Mouse (Mus musculus): ENCODE measurements around the gene Mprip. TPM values are rescaled to one million over a fixed set of nuclear protein-coding genes. Genes with fewer than 3 reads are reported as not detected.
"Not testable (repeated sequence)": the region's sequence is repeated elsewhere in the genome, so short reads cannot be mapped to it uniquely, and the experiment has no call there.

The Mprip gene
- polyA plus RNA-seq, 1 experiment from 2014 or later, result 56.2 TPM

DNA sequence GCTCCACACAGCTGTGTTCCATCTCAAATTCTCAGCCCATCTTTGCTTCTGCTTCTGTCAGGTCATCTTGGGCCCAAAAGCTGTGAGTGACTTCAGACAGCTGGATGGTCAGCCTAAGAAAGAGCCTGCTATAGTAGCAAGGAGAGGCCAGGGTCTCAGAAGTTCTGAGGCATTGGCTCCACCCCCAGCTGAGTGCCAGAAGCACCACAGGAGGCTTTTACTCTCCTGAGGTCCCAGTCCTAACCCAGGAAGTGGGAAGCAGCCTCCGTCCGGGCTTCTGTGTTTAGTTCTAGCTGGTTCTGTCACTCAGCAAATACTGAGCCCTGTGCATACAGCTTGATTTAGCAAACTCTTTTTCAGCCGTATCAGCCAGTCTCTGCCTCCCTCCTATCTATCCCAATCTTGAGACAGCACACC, 54.3 kb downstream of the Mprip start:
- Histone ChIP-seq H3K4me3 (ENCODE audit: low read depth, low read length) (no peak overlapping the region), H3K4me1 (replicated peaks; ENCODE audit: control insufficient read depth, insufficient read depth, low read length) (peaks cover 17% of the 10 kb centered on the region), H3K27me3 (replicated peaks; ENCODE audit: control insufficient read depth, insufficient read depth, low read length) (no peaks in the 10 kb centered on the region), H3K36me3 (ENCODE audit: control insufficient read depth, insufficient read depth, low read length) (0 out of 2 replicates have a peak, but pooled peaks cover 3% of the 10 kb centered on the region), H3K4me2 (ENCODE audit: low read length) (no peak overlapping the region), H3K27ac (ENCODE audit: low read depth) (no peak overlapping the region), H3K9me3 (ENCODE audit: control insufficient read depth, low read length) (no peaks in the 10 kb centered on the region), H3K9ac (ENCODE audit: low read length) (no peak overlapping the region)
- DNase-seq (ENCODE audit: low spot score) (no peak), ATAC-seq (replicated peaks; ENCODE audit: low FRiP score, low TSS enrichment, low read depth) (no peak)
- 59% methylated on average over 3 of the region's 3 CpGs for WGBS

DNA sequence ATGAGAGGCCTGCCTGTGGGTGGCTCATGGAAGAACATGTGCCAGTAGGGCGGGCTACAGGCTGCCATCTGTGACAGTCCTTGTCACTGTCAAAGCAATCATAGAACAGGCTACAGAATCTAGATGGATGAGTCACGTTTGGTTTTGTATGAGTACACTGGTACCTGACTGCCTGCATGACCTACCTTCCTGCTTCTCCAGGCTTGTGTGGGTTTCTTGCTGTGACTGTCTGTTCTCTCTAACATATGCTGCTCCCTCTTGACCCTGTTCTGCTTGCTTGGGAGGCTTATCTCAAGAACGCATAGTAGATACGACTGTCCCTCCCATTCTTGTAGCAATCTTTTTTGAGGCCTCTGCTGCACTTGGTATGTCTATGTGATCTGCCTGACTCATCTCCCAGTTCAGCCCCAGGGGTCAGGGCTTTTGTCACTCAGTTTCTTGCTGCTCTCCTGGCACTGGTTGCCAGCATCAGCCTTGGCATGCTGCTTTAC, 56.7 kb downstream of the Mprip start:
- H3K4me1 ChIP-seq (replicated peaks; ENCODE audit: control insufficient read depth, insufficient read depth, low read length), result peaks cover 17% of the 10 kb centered on the region
- no peak overlapping the region for H3K9ac ChIP-seq (ENCODE audit: low read length)
- no peaks in the 10 kb centered on the region for H3K27me3 ChIP-seq (replicated peaks; ENCODE audit: control insufficient read depth, insufficient read depth, low read length)
- H3K9me3 ChIP-seq (ENCODE audit: control insufficient read depth, low read length), result no peaks in the 10 kb centered on the region
- no peak overlapping the region for H3K4me3 ChIP-seq (ENCODE audit: low read depth, low read length)
- H3K27ac ChIP-seq (ENCODE audit: low read depth), result no peak overlapping the region
- no peak for ATAC-seq (replicated peaks; ENCODE audit: low FRiP score, low TSS enrichment, low read depth)
- H3K36me3 ChIP-seq (ENCODE audit: control insufficient read depth, insufficient read depth, low read length), result 0 out of 2 replicates have a peak, but pooled peaks cover 3% of the 10 kb centered on the region
- no peak for DNase-seq (ENCODE audit: low spot score)
- no peak overlapping the region for H3K4me2 ChIP-seq (ENCODE audit: low read length)
- 78% methylated on average over 4 of the region's 4 CpGs for WGBS

DNA sequence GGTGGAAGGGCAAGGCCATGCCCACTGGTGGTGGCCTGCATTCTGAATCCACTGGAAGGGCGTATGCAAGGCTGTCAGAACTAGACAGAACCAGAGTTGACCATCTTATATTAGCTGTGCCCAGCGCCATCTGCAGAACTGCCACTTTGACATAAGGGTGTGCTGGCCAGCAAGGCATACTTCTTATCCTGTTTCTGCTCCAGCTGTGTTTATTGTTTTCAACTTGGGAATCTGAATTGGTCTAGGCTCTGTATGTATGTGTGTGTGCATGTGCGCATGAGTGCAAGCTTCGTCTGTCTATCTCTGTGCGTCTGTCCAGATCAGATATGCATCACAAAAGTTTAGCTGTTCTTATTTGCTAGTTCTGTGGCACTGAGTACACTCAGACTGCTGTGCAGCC, 58.1 kb downstream of the Mprip start:
- no peak for DNase-seq (ENCODE audit: low spot score)
- ATAC-seq (replicated peaks; ENCODE audit: low FRiP score, low TSS enrichment, low read depth), result no peak
- whole genome bisulfite sequencing, result 84% methylated on average over 5 of the region's 5 CpGs

DNA sequence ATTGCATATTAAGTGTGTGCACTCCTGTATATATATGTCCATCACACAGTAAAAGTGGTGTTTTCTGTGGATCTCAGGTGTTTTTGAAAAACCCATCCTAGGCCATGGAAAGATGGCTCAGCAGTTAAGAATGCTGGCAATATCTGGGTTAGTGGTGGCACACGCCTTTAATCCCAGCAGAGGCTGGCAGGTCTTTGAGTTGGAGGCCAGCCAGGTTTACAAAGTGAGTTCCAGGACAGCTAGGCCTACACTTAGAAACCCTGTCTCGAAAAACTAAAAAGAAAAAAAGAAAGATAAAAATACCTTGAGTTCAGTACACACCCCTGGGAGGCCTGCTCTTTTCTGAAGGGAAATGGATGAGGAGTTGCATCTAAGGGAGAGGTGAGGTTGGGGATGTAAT, 60.3 kb downstream of the Mprip start:
- no peaks in the 10 kb centered on the region for H3K9me3 ChIP-seq (ENCODE audit: control insufficient read depth, low read length)
- peaks cover 4% of the 10 kb centered on the region; the same call in 1 of the 2 replicates for H3K4me1 ChIP-seq (replicated peaks; ENCODE audit: control insufficient read depth, insufficient read depth, low read length)
- ATAC-seq (replicated peaks; ENCODE audit: low FRiP score, low TSS enrichment, low read depth) (no peak), DNase-seq (ENCODE audit: low spot score) (no peak)
- H3K4me3 ChIP-seq (ENCODE audit: low read depth, low read length), result no peak overlapping the region
- no peak overlapping the region for H3K4me2 ChIP-seq (ENCODE audit: low read length)
- no peaks in the 10 kb centered on the region for H3K27me3 ChIP-seq (replicated peaks; ENCODE audit: control insufficient read depth, insufficient read depth, low read length)
- 0 out of 2 replicates have a peak, but pooled peaks cover 3% of the 10 kb centered on the region for H3K36me3 ChIP-seq (ENCODE audit: control insufficient read depth, insufficient read depth, low read length)
- 48% methylated on average over 2 of the region's 2 CpGs for WGBS
- no peak overlapping the region for H3K27ac ChIP-seq (ENCODE audit: low read depth)
- H3K9ac ChIP-seq (ENCODE audit: low read length), result no peak overlapping the region

More for the DNA sequence above, 58.1 kb downstream of the Mprip start:
- Histone ChIP-seq H3K27me3 (replicated peaks; ENCODE audit: control insufficient read depth, insufficient read depth, low read length) (no peaks in the 10 kb centered on the region), H3K4me3 (ENCODE audit: low read depth, low read length) (no peak overlapping the region), H3K9me3 (ENCODE audit: control insufficient read depth, low read length) (no peaks in the 10 kb centered on the region), H3K27ac (ENCODE audit: low read depth) (no peak overlapping the region), H3K4me1 (replicated peaks; ENCODE audit: control insufficient read depth, insufficient read depth, low read length) (peaks cover 17% of the 10 kb centered on the region), H3K9ac (ENCODE audit: low read length) (no peak overlapping the region), H3K4me2 (ENCODE audit: low read length) (no peak overlapping the region), H3K36me3 (ENCODE audit: control insufficient read depth, insufficient read depth, low read length) (0 out of 2 replicates have a peak, but pooled peaks cover 3% of the 10 kb centered on the region)

DNA sequence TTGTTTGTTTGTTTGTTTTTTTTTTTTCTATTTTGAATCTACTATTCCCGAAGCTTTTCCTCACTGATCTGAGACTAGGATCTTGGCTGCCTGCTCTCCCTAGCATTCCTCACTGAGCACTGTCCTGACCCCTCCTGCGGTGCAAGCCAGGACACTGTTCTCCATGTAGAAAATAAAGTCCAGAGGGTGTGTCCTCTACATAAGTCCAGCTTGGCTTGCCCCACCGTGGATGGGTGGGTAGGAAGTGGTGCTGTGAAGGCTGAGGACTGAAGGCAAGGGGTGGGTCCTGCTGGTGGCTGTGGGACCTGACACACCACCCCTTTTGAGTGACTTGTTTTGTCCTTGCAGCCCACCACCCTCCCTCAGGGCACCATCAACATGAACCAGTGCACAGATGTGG, 66.1 kb downstream of the Mprip start:
- no peaks in the 10 kb centered on the region for H3K27me3 ChIP-seq (replicated peaks; ENCODE audit: control insufficient read depth, insufficient read depth, low read length)
- DNase-seq (ENCODE audit: low spot score) (no peak), ATAC-seq (replicated peaks; ENCODE audit: low FRiP score, low TSS enrichment, low read depth) (no peak)
- no peaks in the 10 kb centered on the region for H3K9me3 ChIP-seq (ENCODE audit: control insufficient read depth, low read length)
- H3K4me2 ChIP-seq (ENCODE audit: low read length), result no peak overlapping the region
- H3K36me3 ChIP-seq (ENCODE audit: control insufficient read depth, insufficient read depth, low read length), result peaks cover 35% of the 10 kb centered on the region
- no peak overlapping the region for H3K4me3 ChIP-seq (ENCODE audit: low read depth, low read length)
- H3K4me1 ChIP-seq (replicated peaks; ENCODE audit: control insufficient read depth, insufficient read depth, low read length), result peaks cover 9% of the 10 kb centered on the region
- no peak overlapping the region for H3K27ac ChIP-seq (ENCODE audit: low read depth)
- WGBS, result 83% methylated on average over 3 of the region's 3 CpGs
- H3K9ac ChIP-seq (ENCODE audit: low read length), result no peak overlapping the region

DNA sequence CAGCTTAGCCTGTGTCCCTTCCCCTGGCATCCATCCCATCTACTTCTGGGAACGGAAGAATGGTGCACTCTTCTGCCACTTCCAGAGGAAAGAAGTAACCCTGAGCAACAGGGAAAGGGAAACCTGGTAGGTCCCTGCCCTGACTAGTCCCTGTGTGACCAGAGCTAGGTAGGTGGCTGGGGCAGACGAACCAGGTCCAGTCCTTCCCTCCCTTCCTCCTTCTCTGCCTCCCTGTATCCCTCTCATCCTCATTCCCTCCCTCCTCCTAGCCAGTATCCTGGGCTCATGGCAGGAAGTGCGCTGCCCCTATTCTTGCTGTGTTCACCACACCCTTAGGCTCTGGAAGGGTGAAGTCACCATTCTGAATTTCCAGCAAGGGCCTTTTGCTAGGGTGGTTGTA, 70.7 kb downstream of the Mprip start:
- Histone ChIP-seq H3K4me1 (replicated peaks; ENCODE audit: control insufficient read depth, insufficient read depth, low read length) (peaks cover 18% of the 10 kb centered on the region), H3K9ac (ENCODE audit: low read length) (no peak overlapping the region), H3K9me3 (ENCODE audit: control insufficient read depth, low read length) (no peaks in the 10 kb centered on the region), H3K27me3 (replicated peaks; ENCODE audit: control insufficient read depth, insufficient read depth, low read length) (no peaks in the 10 kb centered on the region), H3K4me3 (ENCODE audit: low read depth, low read length) (no peak overlapping the region), H3K27ac (ENCODE audit: low read depth) (peak overlapping the region; percentile 91), H3K36me3 (ENCODE audit: control insufficient read depth, insufficient read depth, low read length) (peaks cover 62% of the 10 kb centered on the region), H3K4me2 (ENCODE audit: low read length) (no peak overlapping the region)
- no peak for DNase-seq (ENCODE audit: low spot score)
- no peak for ATAC-seq (replicated peaks; ENCODE audit: low FRiP score, low TSS enrichment, low read depth)
- 64% methylated on average over 3 of the region's 3 CpGs for WGBS

DNA sequence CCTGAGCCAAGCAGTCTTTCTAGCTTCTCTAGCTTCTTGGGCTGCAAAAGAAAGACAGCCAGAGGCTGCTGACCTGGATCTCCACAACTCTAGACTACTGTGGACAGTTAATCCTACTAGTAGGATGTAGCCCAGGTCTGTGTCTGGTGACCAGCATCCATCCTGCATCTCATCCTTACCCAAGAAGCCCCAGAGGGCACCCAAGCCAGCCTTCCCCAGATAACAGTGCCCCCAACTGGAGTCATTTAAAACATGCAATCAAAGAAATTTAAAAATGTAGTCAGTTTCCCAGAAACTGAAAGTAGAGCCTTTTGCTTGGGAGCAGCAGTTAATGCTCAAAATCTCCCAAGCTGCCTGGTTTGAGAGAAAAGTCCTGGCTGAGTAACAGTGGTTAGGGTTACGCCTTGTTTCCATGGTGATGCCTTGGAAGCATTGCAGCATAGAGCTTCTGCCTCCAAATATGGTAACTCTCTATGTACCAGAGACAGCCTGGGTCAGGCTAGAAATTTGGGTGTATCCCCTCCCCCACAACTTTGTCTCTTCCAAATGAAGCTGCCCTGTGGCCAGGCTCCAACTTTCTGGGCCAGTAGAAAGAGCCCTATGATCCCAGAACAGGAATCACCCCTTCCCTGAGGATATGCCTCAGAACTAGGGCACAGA, 71.4 kb downstream of the Mprip start:
- Histone ChIP-seq H3K27me3 (replicated peaks; ENCODE audit: control insufficient read depth, insufficient read depth, low read length) (no peaks in the 10 kb centered on the region), H3K9me3 (ENCODE audit: control insufficient read depth, low read length) (no peaks in the 10 kb centered on the region), H3K4me1 (replicated peaks; ENCODE audit: control insufficient read depth, insufficient read depth, low read length) (peaks cover 18% of the 10 kb centered on the region), H3K4me2 (ENCODE audit: low read length) (no peak overlapping the region), H3K27ac (ENCODE audit: low read depth) (peak overlapping the region; percentile 91), H3K4me3 (ENCODE audit: low read depth, low read length) (no peak overlapping the region), H3K36me3 (ENCODE audit: control insufficient read depth, insufficient read depth, low read length) (peaks cover 69% of the 10 kb centered on the region), H3K9ac (ENCODE audit: low read length) (0 out of 2 replicates have a peak overlapping the region, but pooled peaks have one; percentile 16)
- DNase-seq (ENCODE audit: low spot score), result peak; percentile 60
- WGBS, result 44% methylated on average over 1 of the region's 1 CpGs
- peak; percentile 87 for ATAC-seq (replicated peaks; ENCODE audit: low FRiP score, low TSS enrichment, low read depth)

DNA sequence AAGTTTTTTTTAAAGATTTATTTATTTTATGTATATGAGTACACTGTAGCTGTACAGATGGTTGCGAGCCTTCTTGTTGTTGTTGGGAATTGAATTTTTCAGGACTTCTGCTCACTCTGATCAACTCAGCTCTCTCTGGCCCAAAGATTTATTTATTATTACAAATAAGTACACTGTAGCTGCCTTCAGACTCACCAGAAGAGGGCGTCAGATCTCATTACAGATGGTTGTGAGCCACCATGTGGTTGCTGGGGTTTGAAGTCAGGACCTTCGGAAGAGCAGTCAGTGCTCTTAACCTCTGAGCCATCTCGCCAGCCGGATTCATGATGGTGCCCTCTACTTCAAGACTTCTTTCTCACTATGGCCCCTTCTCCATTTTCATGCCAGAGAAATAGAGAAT, 72.5 kb downstream of the Mprip start:
- peaks cover 78% of the 10 kb centered on the region for H3K36me3 ChIP-seq (ENCODE audit: control insufficient read depth, insufficient read depth, low read length)
- H3K27me3 ChIP-seq (replicated peaks; ENCODE audit: control insufficient read depth, insufficient read depth, low read length); H3K4me2 ChIP-seq (ENCODE audit: low read length); H3K9me3 ChIP-seq (ENCODE audit: control insufficient read depth, low read length); DNase-seq (ENCODE audit: low spot score); H3K9ac ChIP-seq (ENCODE audit: low read length); H3K4me3 ChIP-seq (ENCODE audit: low read depth, low read length); ATAC-seq (replicated peaks; ENCODE audit: low FRiP score, low TSS enrichment, low read depth): not testable (repeated sequence)
- peak overlapping the region; percentile 91 for H3K27ac ChIP-seq (ENCODE audit: low read depth)
- 79% methylated on average over 5 of the region's 5 CpGs for WGBS
- H3K4me1 ChIP-seq (replicated peaks; ENCODE audit: control insufficient read depth, insufficient read depth, low read length), result peaks cover 18% of the 10 kb centered on the region

DNA sequence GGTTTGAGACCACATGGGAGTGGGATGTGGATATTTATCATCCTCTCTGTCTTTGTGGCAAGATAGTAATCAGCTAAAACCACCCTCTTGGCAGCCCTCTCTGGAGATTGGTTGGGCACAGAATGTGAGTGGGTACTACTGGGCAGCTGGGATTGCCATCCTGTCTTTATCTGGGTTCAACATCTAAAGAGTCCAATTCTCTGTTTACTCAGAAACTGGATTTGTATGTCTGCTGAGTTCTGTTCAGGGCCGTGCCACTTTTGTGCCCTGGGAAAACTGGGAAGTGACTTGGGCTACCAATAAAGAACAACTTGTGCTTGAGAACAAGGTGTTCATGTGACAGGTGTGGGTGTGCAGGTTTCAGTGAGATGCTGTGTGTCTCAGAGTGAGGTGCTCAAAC, 73.2 kb downstream of the Mprip start:
- Histone ChIP-seq H3K27ac (ENCODE audit: low read depth) (no peak overlapping the region), H3K4me1 (replicated peaks; ENCODE audit: control insufficient read depth, insufficient read depth, low read length) (peaks cover 18% of the 10 kb centered on the region), H3K9me3 (ENCODE audit: control insufficient read depth, low read length) (no peaks in the 10 kb centered on the region), H3K9ac (ENCODE audit: low read length) (no peak overlapping the region), H3K4me3 (ENCODE audit: low read depth, low read length) (no peak overlapping the region), H3K36me3 (ENCODE audit: control insufficient read depth, insufficient read depth, low read length) (peaks cover 78% of the 10 kb centered on the region), H3K4me2 (ENCODE audit: low read length) (no peak overlapping the region), H3K27me3 (replicated peaks; ENCODE audit: control insufficient read depth, insufficient read depth, low read length) (no peaks in the 10 kb centered on the region)
- ATAC-seq (replicated peaks; ENCODE audit: low FRiP score, low TSS enrichment, low read depth), result no peak
- 69% methylated on average over 1 of the region's 1 CpGs for WGBS
- DNase-seq (ENCODE audit: low spot score), result no peak

All from intestine, embryonic 14.5 days (tissue).